Mouse (Mus musculus): Measurements from ENCODE around the gene Trim69. TPM values are rescaled to one million over a fixed set of nuclear protein-coding genes. Genes with fewer than 3 reads are reported as not detected.

Trim69 gene
- not detected for polyA plus RNA-seq (2015; fragmentation: Illumina TruSeq; extraction: RNeasy Lipid Tissue Mini Kit (QIAGEN cat#74804); ENCODE audit: insufficient read depth, low read depth, low replicate concordance)

DNA sequence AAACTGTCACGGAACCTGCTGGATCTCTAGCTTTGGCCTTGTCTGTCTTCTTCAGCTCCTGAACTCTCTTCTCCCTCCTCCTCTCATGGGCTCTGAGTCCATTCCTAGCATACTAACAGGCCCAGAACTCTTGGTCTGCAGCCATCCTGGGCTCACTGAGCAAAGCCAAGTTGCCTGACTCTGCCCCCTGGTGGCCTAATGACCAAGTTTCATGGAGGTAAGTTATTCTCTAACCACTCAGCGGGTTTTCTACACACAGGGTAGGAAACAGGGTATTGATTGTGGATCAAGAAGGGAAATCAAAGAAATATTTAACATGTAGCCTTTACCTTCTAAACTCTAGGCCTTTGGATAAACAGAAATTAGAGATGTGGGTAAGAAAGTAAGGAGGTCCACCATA is at the start of gene Trim69:
Trim69 (plus strand) TSS at position 21 of the 400 bp plus-strand sequence.

GRCm38 (mm10) chr2:122117961-122118958 is 42.2 kb upstream of the Trim69 start, which contains the start of gene Spg11:
Spg11 (minus strand) TSS chr2:122118386.

DNA sequence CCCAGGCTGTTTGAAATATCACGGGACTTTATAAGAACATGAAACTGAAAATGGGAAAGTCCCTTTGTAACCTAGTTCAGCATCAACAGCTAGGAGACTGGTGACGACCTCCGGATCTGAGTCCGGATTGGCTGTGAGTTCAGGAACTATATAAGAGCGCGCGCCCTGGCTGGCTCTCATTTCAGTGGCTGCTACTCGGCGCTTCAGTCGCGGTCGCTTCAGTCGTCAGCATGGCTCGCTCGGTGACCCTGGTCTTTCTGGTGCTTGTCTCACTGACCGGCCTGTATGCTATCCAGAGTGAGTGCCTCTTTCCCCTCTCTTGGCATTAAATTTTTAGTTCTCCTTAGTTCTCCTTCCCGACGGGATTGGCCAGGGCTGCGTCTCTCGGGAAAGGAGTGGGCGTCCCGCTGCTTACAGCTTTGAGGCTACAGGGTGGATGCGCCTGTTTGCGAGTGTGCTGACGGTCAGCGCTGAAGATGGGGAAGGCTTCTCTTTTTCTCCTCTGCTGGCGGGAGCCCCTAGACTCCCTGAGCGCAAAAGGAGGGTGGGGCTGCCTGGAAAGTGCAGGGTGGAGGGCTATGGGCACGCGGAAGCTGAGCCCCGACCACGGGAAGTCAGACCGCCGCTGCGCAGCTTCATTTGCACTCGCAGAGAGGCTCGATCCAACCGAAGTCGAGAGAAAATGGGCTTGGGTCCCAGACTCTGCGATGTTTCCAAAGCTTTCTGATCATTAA is 12.8 kb upstream of the Trim69 start, which contains the start of gene B2m:
B2m (plus strand) TSS at position 179 of the 734 bp plus-strand sequence.

DNA sequence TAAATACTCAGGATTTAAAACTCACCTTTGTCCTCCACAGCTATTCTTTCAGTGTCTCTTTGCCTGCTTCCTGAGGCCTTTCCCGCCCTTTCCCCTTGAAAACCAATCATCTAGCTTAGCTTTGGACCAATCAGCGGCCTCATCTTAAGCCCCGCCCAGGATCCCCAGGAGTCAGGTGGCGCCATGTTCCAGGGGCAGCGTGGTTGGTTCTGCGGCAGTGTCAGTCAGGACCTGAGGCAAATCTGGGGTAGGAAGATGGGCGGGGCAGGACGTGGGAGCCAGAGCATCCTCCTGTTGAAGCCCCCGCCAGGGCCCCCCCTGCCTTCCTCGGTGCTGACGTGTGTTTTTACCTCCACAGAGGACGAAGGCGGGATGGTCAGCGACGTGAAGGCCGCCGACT is 25.6 kb downstream of the Trim69 start, which contains the start of the genes Patl2 and Terb2:
Patl2 (minus strand) TSS at position 84 of the 400 bp plus-strand sequence.
Terb2 (plus strand) TSS at position 167 of the 400 bp plus-strand sequence.

Other genes starting within 250 kb of the Trim69 start
- 2.5 TPM for gene Ctdspl2, start 204.7 kb upstream of the Trim69 start, polyA plus RNA-seq (2015; fragmentation: Illumina TruSeq; extraction: RNeasy Lipid Tissue Mini Kit (QIAGEN cat#74804); ENCODE audit: insufficient read depth, low read depth, low replicate concordance)
- not detected for gene Mageb3, start 204.6 kb upstream of the Trim69 start, polyA plus RNA-seq (2015; fragmentation: Illumina TruSeq; extraction: RNeasy Lipid Tissue Mini Kit (QIAGEN cat#74804); ENCODE audit: insufficient read depth, low read depth, low replicate concordance)
- gene Eif3j1, start 132.2 kb upstream of the Trim69 start, polyA plus RNA-seq (2015; fragmentation: Illumina TruSeq; extraction: RNeasy Lipid Tissue Mini Kit (QIAGEN cat#74804); ENCODE audit: insufficient read depth, low read depth, low replicate concordance): 8.5 TPM
- gene Spg11, start 42.3 kb upstream of the Trim69 start, polyA plus RNA-seq (2015; fragmentation: Illumina TruSeq; extraction: RNeasy Lipid Tissue Mini Kit (QIAGEN cat#74804); ENCODE audit: insufficient read depth, low read depth, low replicate concordance): 2.7 TPM
- gene B2m, start 13.0 kb upstream of the Trim69 start, polyA plus RNA-seq (2015; fragmentation: Illumina TruSeq; extraction: RNeasy Lipid Tissue Mini Kit (QIAGEN cat#74804); ENCODE audit: insufficient read depth, low read depth, low replicate concordance): 330 TPM
- not detected for gene Patl2, start 25.5 kb downstream of the Trim69 start, polyA plus RNA-seq (2015; fragmentation: Illumina TruSeq; extraction: RNeasy Lipid Tissue Mini Kit (QIAGEN cat#74804); ENCODE audit: insufficient read depth, low read depth, low replicate concordance)
- not detected for gene Terb2, start 25.6 kb downstream of the Trim69 start, polyA plus RNA-seq (2015; fragmentation: Illumina TruSeq; extraction: RNeasy Lipid Tissue Mini Kit (QIAGEN cat#74804); ENCODE audit: insufficient read depth, low read depth, low replicate concordance)
- gene Sord, start 74.0 kb downstream of the Trim69 start, polyA plus RNA-seq (2015; fragmentation: Illumina TruSeq; extraction: RNeasy Lipid Tissue Mini Kit (QIAGEN cat#74804); ENCODE audit: insufficient read depth, low read depth, low replicate concordance): 15.0 TPM
- gene Duox2, start 137.7 kb downstream of the Trim69 start, polyA plus RNA-seq (2015; fragmentation: Illumina TruSeq; extraction: RNeasy Lipid Tissue Mini Kit (QIAGEN cat#74804); ENCODE audit: insufficient read depth, low read depth, low replicate concordance): 1.1 TPM
- not detected for gene Duoxa2, start 138.2 kb downstream of the Trim69 start, polyA plus RNA-seq (2015; fragmentation: Illumina TruSeq; extraction: RNeasy Lipid Tissue Mini Kit (QIAGEN cat#74804); ENCODE audit: insufficient read depth, low read depth, low replicate concordance)
- not detected for gene Duoxa1, start 153.0 kb downstream of the Trim69 start, polyA plus RNA-seq (2015; fragmentation: Illumina TruSeq; extraction: RNeasy Lipid Tissue Mini Kit (QIAGEN cat#74804); ENCODE audit: insufficient read depth, low read depth, low replicate concordance)
- gene Duox1, start 155.0 kb downstream of the Trim69 start, polyA plus RNA-seq (2015; fragmentation: Illumina TruSeq; extraction: RNeasy Lipid Tissue Mini Kit (QIAGEN cat#74804); ENCODE audit: insufficient read depth, low read depth, low replicate concordance): not detected
- gene Shf, start 208.5 kb downstream of the Trim69 start, polyA plus RNA-seq (2015; fragmentation: Illumina TruSeq; extraction: RNeasy Lipid Tissue Mini Kit (QIAGEN cat#74804); ENCODE audit: insufficient read depth, low read depth, low replicate concordance): 2.8 TPM